Mouse (Mus musculus): ENCODE measurements around the gene Tbc1d9.
A peak's percentile ranks its signal among the peaks of the same experiment; 100 is the strongest.

The Tbc1d9 gene

DNA sequence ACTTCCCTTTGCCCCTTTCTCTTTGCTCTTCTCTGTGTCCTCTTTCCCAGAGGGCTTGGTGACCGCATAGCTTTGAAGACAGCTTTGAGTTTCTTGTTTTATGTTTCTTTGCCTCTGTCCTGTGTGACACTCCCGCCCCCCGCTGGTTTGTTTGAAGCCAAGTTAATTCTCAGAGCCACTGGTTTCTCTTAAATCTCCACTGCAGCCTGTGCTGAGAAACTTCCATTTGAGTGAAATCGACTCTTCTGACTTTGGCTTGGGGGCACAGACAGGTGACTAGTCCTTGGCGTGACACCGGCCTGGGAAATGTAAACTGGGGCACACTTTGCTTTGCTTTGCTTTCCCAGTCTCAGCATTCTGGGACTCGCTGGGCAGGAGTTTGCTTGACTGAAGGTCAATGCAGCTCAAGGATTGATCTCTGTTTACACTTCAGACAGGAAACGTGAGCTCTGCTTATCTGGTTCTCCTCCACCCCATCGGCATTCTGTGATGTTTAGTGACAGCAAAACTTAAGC lies 13.1 kb downstream of the Tbc1d9 start:
- no peak for DNase-seq (ENCODE audit: low spot score)

DNA sequence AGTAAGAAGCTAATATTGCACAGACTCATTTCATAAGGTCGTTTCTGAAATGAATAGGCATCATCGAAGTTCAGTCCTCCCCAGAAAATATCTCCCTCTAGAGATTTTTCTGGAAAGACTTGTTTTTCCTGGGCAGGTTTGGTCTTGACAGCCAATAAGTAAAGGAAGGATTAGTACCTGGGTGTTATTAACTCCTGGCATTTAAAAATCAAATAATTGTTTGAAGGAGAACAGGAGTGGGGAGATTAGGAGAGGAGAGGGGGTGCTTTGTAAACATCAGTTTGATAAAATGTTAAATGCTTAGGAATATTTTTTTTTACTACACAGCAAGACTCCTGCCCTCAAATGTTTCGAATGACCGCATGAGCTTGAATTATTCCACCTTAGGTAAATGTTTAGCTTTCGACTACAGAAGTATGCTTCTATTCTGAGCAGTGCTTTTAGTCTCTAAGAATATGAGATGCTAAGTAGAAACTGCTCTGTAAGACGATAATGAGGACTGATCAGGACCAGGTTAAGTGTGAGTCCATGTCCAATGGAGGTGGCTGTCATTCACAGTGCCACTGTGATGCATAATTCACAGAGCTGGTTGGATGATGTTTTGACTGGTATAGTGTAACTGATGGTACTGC lies 16.8 kb downstream of the Tbc1d9 start:
- DNase-seq (ENCODE audit: low spot score) = no peak

DNA sequence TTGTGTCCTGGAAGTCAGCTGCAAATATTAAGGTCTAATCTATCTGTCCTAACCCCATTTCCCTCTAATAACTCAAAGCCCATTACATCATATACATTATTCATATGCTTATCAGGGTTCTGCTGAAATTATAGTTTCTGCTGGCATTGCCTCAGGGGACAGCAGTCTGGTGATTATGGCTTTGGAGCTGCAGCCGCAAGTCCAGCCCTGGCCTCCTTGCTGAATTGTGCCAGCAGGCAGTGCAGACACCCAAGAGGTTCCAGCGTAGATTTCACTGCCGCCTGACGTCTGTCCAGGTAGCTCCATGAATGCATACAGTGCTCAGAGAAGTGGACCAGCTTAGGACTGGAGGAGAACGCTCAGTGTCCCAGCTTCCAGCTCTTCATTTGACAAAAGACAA lies 17.6 kb downstream of the Tbc1d9 start:
- DNase-seq (ENCODE audit: low spot score) = no peak

DNA sequence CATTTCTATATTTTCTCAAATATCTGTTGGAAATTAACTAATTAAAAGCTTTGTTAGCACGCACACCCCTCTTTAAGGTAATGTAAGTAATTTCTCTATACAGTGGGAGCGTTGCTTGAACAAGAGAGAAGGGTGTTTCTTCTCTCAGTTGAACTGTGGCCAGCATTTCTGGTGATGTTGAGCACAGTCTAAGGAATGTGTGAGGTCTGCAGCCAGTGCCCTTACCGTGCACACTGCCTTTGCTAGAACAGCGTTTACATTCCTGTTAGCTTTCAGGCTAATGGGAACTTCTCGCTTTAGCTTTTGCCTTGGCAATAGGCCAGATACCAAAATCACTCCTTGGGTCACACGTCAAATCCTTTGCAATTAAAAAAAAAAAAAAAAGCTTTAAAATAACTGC lies 21.2 kb downstream of the Tbc1d9 start:
- no peak for DNase-seq (ENCODE audit: low spot score)

DNA sequence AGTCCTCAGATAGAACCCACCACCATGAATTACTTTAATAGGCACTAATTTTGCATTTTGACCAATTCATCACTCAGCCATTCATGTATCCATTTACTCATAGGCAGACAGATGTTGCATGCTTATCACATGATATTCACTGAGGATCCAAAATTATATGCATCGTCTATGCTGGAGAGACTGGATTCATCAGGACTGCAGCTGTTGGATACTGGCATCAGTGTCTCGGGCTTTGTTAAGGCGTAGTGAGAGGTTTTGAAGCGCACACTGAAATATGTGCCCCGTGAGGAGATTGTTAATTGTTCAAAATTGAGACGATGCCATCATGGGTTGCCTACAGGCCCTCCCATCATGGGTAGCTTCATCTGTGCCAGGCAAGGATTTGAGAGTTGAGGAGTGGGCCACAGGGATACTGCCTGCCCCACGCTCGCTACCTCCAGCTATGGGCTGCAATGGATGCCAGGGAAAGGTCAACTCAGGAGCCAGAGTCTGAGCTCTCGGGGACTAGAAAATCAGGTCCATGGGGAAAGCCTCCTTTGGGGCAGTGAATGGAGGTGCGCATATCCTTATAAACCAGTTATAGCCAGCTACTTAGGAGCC lies 22.3 kb downstream of the Tbc1d9 start:
- no peak for DNase-seq (ENCODE audit: low spot score)

DNA sequence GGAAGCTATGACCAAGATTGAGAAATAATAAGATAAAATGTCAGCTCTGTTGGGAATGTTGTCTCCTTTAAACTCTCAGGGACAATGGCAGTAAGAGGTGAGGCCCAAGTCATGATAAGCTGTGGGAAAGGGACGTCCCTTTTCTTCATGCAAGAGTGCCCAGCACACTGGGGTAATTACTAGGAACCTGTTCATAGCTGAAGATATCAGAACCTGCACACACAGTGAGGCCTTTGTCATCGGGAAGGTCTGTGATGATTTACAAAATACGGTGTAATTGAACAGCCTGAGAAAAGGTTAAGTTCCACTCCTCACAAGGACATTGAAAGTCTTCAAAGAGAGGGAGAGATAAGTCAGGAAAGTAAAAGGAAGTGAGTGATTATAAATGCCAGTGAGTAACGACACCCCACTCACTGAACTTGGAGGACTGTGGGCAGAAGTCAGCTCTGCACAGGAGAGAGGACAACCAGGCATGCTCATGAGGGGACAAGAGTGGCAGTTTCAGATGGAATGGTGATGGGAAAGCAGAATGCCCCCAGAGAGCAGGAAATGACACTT lies 24.5 kb downstream of the Tbc1d9 start:
- no peak for DNase-seq (ENCODE audit: low spot score)

DNA sequence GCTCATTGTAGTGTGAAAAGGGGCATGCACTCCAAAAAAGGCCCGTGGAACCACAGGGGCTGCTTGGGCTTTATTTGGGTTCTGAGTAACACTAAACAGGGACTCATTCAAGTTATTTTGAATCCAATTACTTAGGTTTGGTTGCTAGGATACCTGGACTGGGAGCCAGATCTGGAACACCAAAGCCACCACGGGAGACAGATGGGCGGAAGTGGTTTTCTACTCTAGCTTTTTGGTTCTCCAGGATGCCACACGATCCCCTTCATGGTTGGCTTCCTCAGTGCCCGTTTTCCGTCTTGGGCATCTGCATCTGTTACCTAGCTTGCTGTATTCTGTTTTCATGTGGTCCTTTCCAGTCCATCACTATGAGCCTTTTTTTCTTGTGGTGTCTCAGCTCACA lies 30.9 kb downstream of the Tbc1d9 start:
- DNase-seq (ENCODE audit: low spot score) = peak; percentile 66

DNA sequence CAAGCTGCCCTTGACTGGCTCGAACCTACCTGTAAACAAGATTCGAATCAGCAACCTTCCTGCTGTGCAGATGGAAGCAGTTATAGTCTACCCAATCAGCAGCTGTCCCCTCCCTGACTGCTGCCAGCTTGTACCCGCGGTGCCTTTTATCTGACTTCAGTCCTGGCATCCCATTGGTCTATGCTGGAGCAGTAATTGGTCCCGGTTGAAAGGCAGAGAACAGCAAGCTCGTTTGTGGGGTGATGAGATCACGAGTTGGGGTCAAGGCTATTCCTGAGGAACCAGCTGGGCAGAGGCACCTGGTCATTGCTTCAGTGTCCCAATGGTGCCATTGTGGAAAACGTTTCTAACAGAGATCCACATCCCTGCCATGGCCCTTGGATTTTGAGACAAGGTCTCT lies 34.6 kb downstream of the Tbc1d9 start:
- no peak for DNase-seq (ENCODE audit: low spot score)

DNA sequence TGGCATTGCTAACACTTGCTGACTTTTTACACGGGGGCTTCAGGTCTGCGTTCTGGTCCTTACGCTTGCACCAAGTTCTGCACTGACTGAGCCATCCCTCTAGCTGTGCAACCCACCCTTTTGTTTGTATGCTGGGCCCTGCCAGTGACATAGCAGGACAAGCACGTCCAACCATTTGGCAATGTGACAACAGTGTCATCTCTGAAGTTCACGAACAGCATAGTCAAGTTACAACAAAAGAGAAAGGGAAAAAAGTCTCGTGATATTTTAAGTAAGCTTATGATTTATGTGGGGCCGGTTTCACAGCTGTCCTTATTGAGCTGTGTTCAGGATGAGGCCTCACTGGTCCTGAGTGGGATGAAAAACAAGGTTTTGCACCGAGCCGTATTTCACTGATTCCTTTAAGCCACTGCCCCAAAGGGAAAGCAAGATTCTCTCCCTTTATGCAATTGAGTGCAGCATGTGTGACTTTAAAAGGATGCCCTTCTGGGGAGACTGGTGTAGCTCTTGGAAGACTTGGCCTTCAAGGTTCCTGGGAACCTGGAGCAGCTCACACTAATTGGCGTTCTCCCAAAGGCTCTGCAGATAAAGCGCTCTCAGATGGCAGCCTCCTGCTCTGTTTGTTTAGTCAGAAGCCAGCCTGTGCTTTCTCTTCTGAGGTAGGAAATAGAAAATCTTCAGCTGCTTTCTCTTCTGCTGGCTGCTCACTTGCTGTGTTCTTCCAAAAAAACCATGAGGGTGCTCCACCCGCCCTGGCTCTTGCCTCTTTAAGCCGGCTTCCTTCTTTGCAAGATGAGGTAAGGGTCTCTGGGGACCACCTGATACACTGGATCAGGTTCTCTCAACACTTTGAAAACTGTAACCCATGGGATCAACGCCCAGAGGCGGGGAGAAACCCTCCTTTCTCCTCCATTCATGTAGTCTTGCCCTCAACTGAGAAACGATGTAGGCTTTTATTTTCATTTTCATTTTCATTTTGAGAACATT lies 35.3 kb downstream of the Tbc1d9 start:
- peak; percentile 53 for DNase-seq (ENCODE audit: low spot score)

DNA sequence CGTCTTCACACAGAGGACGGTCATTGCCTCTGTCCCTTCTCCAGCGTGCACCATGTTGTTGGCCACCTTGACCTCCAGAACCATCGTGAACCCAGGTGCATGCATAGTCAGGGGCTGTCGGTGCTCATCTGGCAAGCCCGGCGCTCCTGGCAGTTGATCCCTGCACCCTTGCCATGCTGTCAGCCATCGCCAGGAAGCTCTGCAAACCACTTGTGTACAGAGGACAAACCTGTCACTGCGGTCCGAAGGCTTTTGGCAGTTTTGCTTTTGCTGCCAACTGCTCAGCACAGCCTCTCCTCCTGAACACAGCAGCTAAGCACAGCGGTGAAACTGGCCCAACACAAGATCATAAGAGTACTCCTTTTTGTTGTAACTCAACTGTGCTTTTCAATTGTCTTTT lies 37.8 kb downstream of the Tbc1d9 start:
- DNase-seq (ENCODE audit: low spot score) = no peak

DNA sequence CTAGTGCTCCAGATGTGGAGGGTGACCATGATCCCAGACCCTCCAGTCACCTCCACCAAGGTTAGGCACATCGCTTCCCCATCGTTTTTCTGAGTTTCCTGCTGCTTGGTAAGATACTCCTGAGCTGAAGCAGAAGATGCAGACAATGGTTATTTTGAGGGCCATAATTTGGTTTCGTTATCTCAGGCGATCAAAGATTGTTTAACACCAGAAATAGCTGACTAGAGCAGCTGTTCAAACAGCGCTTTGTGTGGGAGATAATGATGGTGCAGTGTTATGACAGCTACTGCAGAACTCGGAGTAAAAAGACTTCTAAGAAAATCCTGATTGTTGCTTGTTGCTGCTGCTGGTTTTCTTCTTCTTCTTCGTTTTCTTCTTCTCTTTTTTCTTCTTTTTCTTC lies 40.8 kb downstream of the Tbc1d9 start:
- peak; percentile 31 for DNase-seq (ENCODE audit: low spot score)

DNA sequence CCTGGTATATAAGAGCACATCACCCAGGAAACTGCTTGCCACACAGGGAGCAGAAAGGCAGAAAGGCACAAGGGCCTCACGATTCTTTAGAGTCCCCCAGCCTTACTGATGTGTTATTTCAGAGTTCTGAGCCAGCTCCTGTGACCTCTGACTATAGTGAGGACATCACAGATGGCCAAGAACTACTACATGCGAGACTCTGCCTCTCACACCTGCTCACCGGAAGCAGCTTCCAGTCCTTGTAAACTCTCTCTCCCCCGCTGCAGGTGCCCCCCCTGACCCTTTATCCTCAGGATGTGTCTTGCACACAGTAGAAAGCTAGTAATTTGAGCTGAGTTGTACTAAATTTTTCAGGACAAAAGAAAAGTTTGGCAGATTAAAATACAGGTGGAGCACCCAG lies 44.4 kb downstream of the Tbc1d9 start:
- no peak for DNase-seq (ENCODE audit: low spot score)

DNA sequence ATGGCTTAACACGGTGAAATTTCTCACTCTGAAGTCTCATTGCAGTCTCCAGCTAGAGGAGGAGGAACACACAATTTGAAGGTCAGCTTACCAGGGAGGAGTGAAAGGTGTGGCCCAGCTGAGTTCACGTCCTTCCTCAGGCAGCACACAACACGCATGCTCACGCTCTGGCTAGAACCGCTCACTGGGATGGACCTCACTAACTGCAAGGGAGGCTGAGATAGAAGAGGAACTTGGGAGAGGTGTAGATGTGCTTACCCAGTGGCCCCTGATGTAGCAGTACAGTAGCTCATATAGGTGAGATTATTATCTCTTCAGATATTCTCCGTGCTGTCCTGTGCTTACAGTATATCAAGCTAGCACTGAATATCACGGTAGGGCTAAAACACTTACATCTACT lies 45.5 kb downstream of the Tbc1d9 start:
- no peak for DNase-seq (ENCODE audit: low spot score)

DNA sequence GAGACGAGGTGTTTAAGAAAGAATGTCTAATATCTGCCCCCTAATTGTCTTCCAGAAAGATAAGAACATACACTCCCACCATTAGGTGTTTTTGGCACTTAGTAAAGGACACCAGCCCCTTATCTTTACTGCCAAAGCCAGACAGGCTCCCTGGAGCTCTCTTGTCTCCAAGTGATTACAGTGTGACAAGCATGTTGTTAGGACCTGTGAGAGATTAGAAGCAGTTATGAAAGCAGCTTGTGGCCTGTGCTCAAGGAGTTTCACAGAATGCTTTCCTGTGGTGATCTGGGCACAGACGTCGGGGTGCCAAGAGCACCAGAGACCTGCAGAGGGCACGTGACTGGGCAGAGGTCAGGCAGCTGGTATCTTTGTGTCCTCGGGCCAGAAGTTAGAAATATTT lies 49.9 kb downstream of the Tbc1d9 start:
- DNase-seq (ENCODE audit: low spot score) = no peak

DNA sequence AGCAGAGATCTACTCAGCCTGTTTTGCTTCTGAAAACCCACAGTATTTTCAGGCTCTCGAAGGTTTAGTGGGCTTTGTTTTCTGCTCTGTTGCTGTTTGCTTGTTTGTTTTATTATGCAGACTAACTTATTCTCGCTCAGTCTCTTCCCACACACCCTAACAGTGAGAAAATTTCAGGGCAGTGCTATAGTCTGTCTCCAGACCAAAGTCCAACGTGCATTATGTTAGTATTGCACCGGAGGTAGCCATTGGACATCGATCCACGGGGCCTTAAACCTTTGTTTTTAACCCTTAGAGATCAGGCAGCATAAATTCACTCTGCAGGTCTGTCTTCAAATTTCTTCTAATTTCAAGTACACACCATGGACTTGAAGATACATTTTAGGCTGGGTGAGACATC lies 51.4 kb downstream of the Tbc1d9 start:
- no peak for DNase-seq (ENCODE audit: low spot score)

DNA sequence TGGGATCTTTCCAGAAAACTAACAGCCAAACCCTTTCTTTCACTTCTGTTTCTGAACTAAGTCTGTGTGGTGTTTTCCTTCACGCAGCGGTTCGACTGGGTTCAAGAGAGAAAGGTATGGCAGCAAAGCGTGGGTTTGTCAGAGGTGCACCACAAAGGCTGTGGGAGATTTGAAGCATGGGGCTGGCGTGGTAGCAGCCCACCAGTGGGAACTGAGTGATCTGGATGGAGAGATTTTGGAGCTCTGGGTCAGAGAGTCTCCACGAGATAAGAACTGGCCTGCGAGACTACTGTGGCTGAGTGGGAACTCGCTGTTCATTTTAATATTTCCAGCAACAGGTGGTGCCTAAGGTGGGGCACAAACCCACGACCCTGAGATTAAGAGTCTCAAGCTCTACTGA lies 52.0 kb downstream of the Tbc1d9 start:
- DNase-seq (ENCODE audit: low spot score) = no peak

DNA sequence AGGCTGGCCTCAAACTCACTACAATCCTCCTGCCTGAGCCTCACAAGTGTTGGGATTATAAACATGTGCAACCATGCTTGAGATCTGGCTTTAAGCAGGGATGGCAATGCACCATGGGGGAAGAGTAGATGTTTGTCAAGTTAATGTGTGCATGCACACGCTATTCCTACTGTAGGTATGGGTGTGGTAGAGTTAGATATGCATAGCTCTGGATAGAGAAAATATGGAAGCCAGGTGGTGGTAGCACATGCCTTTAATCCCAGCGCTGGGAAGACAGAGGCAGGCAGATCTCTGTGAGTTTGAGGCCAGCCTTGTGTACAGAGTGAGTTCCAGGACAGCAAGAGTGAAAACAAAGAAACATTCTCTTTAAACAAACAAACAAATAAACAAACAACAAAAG lies 52.7 kb downstream of the Tbc1d9 start:
- no peak for DNase-seq (ENCODE audit: low spot score)

DNA sequence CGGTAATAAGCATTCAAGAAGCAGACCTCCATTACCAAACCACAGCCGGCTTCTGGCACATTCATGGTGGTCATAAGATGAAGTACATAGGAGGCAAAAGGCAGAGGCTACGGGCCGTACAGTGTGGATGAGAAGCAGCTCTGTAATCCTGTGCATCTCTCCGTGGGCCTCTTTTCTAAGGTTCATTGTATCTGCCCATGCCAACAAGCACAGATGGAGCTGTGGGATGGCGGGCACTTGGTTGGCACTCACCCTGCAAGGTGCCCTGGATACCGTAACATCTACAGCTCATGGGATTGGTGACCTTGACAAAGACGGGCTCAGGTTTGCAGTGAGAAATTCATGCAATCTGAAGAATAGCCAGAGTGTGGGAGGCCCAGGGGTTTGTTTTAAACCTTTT lies 54.2 kb downstream of the Tbc1d9 start:
- DNase-seq (ENCODE audit: low spot score) = no peak

DNA sequence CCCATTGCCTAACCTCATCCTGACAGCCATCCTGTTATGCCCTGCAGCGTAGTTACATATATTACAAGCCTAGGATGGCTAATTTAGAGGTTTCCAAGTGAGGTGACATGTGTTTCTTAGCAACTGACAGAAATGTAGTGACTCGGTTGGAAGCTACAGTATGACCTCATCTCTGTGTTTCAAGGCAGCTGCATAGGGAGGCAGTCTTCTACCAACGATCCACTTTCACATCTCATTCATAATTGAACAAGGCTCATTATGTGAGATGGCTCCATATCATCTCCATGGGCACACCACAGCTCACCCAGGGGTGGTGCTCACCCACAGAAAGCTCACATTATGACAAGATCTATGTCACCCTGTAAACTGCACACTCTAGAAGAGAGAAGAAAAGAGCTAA lies 55.6 kb downstream of the Tbc1d9 start:
- no peak for DNase-seq (ENCODE audit: low spot score)

DNA sequence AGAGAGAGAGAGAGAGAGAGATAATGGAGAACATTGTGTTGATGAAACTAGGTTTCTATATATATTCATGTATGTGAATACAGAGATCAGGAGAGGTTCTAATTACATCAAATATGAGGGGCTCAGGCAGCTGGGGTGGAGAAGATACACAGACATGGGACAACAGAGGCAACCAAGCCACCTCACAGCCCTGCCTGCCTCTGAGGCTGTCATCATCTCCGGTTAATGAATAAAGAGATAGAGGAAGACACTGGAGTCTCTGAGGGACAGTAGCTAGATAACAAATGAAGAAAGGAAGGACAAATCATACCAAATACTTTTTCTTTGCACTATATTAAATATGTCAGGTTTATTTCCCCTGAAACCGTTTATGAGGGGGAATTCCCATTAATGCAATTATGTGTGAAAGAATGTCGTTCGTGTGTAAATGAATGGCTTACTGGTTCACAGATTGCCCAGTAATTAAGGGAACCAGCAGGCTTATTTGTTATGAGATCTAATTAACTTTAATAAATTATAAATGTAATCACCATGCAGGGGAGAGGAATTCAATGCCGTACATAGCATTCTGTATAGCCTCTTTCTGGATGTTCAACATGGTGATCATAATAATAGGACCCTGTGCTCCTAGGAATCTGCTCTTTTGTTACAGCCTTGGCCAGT lies 59.7 kb downstream of the Tbc1d9 start:
- no peak for DNase-seq (ENCODE audit: low spot score)

DNA sequence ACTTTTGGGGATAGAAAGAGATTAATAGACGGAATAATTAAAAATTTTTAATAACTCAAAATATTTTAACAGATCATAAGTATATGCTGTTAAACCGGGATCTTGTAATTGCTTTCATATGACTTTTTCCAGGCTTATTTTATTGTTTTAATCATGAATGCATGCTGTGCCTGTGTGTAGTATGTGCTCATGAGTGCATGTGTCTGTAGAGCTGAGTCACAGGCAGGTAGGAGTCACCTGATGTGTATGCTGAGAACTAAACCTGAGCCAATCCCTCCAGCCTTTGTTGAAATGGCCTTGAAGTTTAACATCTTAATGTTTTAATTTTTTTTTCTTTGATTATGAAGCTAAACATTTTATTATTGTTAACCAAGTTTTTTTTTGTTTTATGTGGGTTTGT lies 60.4 kb downstream of the Tbc1d9 start:
- DNase-seq (ENCODE audit: low spot score) = no peak

DNA sequence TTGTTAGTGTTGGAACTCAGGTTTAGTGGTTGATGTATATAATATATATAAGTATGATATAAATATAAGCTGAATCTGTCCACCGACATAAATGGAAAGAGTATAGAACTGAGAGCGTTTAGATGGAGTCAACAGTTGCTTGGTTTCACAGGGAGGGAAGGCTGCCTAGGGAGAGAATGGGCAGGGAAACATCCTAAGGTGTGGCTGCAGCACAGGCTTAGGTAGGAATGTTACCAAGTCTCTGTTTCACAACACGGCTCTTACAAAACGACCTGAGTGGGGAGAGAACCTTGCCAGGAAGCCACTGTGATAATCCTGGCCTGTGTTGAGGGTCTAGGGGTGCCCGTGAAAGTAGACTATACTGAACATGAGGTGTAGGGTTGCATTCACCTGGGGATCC lies 62.2 kb downstream of the Tbc1d9 start:
- no peak for DNase-seq (ENCODE audit: low spot score)
